ENCODE assay signal across 18 mouse cellular contexts in genomic region chr9:24776487-24776886, GRCm38 (mm10). TPM values are rescaled to one million over a fixed set of nuclear protein-coding genes. Genes with fewer than 3 reads are reported as not detected.
DNase-seq lines count a peak whose midpoint lies in the region; ATAC-seq lines count a peak whose summit lies in the region.
"Had no signal": no experiment of that assay in that cellular context is flagged by ENCODE, and none has a peak within 500 bp of the region (broad histone marks: within the 10 kb centered on the region; RNA-seq: fewer than 3 reads in every experiment).

No protein-coding gene starts in this region.

- no peaks in the 10 kb centered on the region for H3K9me3 ChIP-seq in heart, embryonic 11.5 days (replicated peaks; ENCODE audit: control insufficient read depth, low read length)
- H3K9me3 ChIP-seq in limb, embryonic 10.5 days (replicated peaks): no peaks in the 10 kb centered on the region; the same call in 1 of the 2 replicates
- H3K9me3 ChIP-seq: embryonic facial prominence, embryonic 12.5 days; lung, embryonic 15.5 days had no signal

- H3K27ac ChIP-seq in heart, embryonic 11.5 days (ENCODE audit: low read depth, low read length): peak overlapping the region; percentile 84
- no peak overlapping the region for H3K27ac ChIP-seq in limb, embryonic 10.5 days
- H3K27ac ChIP-seq: embryonic facial prominence, embryonic 12.5 days; hindbrain, postnatal 0 days; lung, embryonic 15.5 days; stomach, postnatal 0 days had no signal

- DNase-seq in heart, adult 9 months (ENCODE audit: low spot score in 2 of 2): no peak
- DNase-seq in MN1 (ENCODE audit: low spot score): peak; percentile 17
- peak; percentile 62 for DNase-seq in embryo, embryonic 9.5 days (ENCODE audit: extremely low spot score)
- peak; percentile 61 for DNase-seq in limb, embryonic 10.5 days (ENCODE audit: low spot score)
- DNase-seq in kidney, adult 11 months: no peak
- no peak for DNase-seq in ovary, adult 18-20 months (ENCODE audit: low spot score)
- DNase-seq in ovary, postnatal 10 days (ENCODE audit: low spot score): no peak
- DNase-seq: kidney, adult 8-10 months; liver; spleen, adult 18-20 months; thymus, postnatal 36 days had no signal

- peak overlapping the region; percentile 71 for H3K9ac ChIP-seq in heart, embryonic 11.5 days (ENCODE audit: low read depth, low read length)
- H3K9ac ChIP-seq: embryonic facial prominence, embryonic 12.5 days; lung, embryonic 15.5 days had no signal

- H3K4me1 ChIP-seq in heart, embryonic 11.5 days (ENCODE audit: control insufficient read depth, insufficient read depth, low read length): peaks cover 21% of the 10 kb centered on the region
- H3K4me1 ChIP-seq in limb, embryonic 10.5 days: peaks cover 43% of the 10 kb centered on the region

- H3K27me3 ChIP-seq in heart, embryonic 11.5 days (ENCODE audit: control insufficient read depth, insufficient read depth, low read length): no peaks in the 10 kb centered on the region
- H3K27me3 ChIP-seq in limb, embryonic 10.5 days (ENCODE audit: low read depth, poor library complexity, severe bottlenecking): peaks cover 100% of the 10 kb centered on the region

- no peaks in the 10 kb centered on the region for H3K36me3 ChIP-seq in heart, embryonic 11.5 days (ENCODE audit: control insufficient read depth, insufficient read depth, low read length)
- no peaks in the 10 kb centered on the region for H3K36me3 ChIP-seq in limb, embryonic 10.5 days
- H3K36me3 ChIP-seq: embryonic facial prominence, embryonic 12.5 days; lung, embryonic 15.5 days had no signal

- peak overlapping the region; percentile 42 for H3K4me3 ChIP-seq in heart, embryonic 11.5 days (ENCODE audit: low read depth, low read length)
- no peak overlapping the region for H3K4me3 ChIP-seq in limb, embryonic 10.5 days
- H3K4me3 ChIP-seq: embryonic facial prominence, embryonic 12.5 days; lung, embryonic 15.5 days had no signal

- WGBS in heart, embryonic 11.5 days (ENCODE audit: insufficient replicate concordance): 2% methylated on average over 9 of the region's 9 CpGs
- under 1% methylated on average over 9 of the region's 9 CpGs for WGBS in limb, embryonic 10.5 days

- H3K4me2 ChIP-seq in heart, embryonic 11.5 days: peak overlapping the region; percentile 70
- H3K4me2 ChIP-seq: embryonic facial prominence, embryonic 12.5 days had no signal

- ATAC-seq in heart, embryonic 11.5 days (replicated peaks; ENCODE audit: insufficient number of reproducible peaks, low FRiP score, low TSS enrichment): no peak
- ATAC-seq: hindbrain, postnatal 0 days had no signal

RNA-seq across cellular contexts. Expression of gene Tbx20, which starts 2.4 kb away (rescaled TPM):
- polyA plus RNA-seq in heart, embryonic 11.5 days (2014; fragmentation: Nextera tagmentation; extraction: Ambion mirVana): 60.0 and 80.5 TPM in 2 replicates
- polyA plus RNA-seq in limb, embryonic 10.5 days (2016; fragmentation: Nextera tagmentation; extraction: Ambion mirVana): 0.24 and 0.39 TPM in 2 replicates
- polyA plus RNA-seq: C2C12; large intestine, adult 2 months; stomach, postnatal 0 days had no signal

Comparison
In these comparisons a context has a peak if more than half of its experiments do, and no peak if none do; other contexts are left out.
1. DNase-seq: peak in MN1 (single experiment), embryo, embryonic 9.5 days (single experiment) and limb, embryonic 10.5 days (single experiment); none in heart, adult 9 months (0 of 2), kidney, adult 11 months (single experiment), ovary, adult 18-20 months (single experiment) and ovary, postnatal 10 days (single experiment).
2. RNA of gene Tbx20, which starts 2.4 kb away (polyA plus RNA-seq): 60.0 to 80.5 TPM in heart, embryonic 11.5 days; 0.24 to 0.39 TPM in limb, embryonic 10.5 days; every median in the first group is over 10 times any median in the second.